Mouse (Mus musculus) mouse trophoblast stem cell (cell line): ENCODE measurements at regions not wholly inside any gene's neighbourhood (a gene's known extent, or its start where the extent isn't known, plus 50 kb on each side); places are given as distances from the start of the nearest gene placed in this dataset.

ENCODE experiments used
- in situ Hi-C, 2 experiments: fragments of 300-500 bp; cut with MseI, MboI; formaldehyde crosslinking; loops; 2 replicates in 1 of 2; 3 replicates in 1 of 2; pipeline ENCODE4 v1.15.1; 2025

GRCm38 (mm10) chr8:26287665-26288064 lies 168.3 kb downstream of the Gm45692 start:
- in situ Hi-C loops: no loop called here

GRCm38 (mm10) chr8:26288163-26288562 lies 168.8 kb downstream of the Gm45692 start:
- in situ Hi-C loops: no loop called here

DNA sequence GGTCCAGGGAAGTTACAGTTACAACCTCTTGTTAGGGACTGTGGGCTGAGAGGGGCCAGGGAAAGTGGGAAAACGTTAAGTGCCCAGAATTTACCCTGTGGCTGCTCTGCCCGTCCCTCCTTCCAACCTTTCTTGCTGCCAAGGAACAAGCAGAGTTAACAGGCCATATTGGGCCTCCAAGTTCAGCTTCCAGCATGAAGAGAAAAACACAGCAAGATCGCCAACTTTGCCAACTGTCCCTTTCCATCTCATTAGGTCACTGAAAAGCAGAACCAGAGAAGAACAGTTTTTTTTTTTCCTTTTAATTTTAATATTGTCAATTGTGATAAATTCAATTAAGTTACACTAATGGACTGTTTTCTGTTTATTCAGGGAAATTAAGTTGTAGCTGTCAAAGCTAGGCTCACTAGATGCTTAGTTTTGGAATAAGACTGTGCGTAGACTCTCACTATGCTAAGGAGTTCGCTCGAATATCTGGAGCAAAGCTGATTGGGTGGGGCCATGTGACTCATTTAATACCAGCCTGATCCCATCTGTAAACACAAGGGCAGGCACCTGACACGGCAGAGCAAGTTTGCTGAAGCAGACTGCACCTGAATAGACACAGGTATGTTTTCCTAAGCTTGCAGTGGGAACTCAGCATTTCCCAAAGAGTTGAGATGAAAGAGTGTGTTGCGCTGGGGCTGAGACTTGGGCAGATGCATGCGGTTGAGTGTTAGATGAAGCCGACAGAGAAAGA lies 178.9 kb downstream of the Gm45692 start:
- in situ Hi-C loops: no loop called here

DNA sequence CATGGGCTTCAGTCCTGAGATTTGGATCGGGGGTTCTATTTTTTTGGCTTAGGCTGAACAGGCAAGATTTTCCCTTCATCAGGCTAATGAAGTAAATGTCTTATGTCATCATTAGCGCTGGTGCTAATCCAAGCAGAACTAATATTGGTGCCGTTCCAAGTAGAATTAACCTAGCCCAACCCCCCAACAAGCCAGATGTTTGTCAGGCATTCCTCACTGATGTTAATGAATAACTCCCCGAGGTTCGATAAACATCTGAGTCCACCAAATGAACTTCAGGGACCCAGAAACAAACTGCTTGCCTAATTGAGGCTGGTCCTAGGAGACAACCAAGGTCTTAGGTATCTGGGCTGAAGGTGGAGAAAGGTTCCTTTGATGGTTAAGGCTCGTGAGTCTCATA lies 180.9 kb downstream of the Gm45692 start:
- in situ Hi-C loops: no loop called here

DNA sequence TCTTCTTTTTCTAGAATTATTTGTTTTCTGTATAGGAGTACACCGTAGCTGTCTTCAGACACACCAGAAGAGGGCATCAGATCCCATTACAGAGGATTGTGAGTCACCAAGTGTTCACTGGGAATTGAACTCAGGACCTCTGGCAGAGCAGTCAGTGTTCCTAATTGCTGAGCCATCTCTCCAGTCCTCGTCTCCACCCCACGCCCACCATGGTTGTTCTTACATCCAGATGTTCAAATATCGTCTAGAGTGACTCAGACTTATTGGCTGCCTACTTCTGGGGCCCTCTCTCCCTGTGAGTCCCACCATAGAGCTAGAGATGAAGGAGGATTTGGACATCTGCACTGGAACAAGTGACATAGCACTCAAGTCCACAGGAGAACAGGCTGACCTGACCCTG lies 182.6 kb downstream of the Gm45692 start:
- in situ Hi-C loops: no loop called here

DNA sequence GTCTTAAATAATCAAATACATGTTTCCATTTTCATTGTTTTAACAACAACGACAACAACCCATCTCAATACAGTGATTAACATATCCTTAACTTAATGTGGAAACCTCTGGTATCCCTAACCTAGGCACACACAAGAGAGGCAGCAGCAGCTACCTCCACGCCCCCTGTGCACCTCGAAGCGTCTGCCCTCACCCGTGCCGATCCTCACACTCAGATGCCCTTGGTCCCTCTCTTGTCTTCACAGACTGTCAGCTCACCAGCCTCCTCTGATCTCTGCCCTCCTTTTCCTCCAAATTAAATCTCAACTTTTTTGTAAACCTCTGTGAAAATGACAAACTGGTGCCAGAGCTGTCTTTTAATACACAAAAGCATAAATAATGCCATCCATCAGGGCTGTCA lies 185.2 kb downstream of the Gm45692 start:
- in situ Hi-C loops: no loop called here

DNA sequence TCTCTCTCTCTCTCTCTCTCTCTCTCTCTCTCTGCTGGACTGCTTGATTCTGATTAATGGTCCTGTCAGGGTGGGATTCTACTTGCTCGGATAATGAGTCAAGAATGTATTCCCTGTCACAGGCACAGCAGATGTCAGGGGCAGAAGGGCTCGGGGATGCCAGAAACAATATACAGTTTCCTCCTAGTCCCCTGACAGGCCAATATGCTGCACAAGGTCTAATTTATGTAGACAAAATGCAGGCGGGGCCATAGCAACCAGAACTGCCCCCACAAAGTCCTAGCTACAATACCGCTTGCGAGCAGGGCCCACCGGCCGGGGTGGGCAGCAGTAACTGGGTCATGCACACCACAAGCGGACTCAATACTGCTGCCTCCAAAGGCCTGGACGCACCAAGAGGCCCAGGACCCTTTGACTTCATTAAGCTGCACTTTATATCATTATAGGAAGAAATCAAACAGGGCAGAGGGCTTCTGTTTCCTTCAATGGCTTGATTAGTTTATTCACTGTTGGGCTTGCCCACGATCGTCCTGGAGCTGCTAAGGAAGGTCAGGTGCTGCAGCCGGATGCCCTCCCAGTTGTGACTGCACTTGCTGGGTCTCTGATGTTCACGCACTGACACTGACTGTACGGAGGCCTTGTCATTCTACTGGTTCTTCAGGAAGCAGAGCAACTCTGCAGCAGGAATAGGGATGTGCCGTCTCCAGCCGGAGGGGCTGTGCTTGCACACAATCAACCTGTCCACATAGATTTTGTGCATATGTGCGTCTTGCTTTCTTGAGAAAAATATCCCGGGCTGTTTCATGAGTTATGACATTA lies 185.9 kb downstream of the Gm45692 start:
- in situ Hi-C loops: no loop called here

GRCm38 (mm10) chr8:26308121-26308641 lies 188.8 kb downstream of the Gm45692 start:
- in situ Hi-C loops: no loop called here

DNA sequence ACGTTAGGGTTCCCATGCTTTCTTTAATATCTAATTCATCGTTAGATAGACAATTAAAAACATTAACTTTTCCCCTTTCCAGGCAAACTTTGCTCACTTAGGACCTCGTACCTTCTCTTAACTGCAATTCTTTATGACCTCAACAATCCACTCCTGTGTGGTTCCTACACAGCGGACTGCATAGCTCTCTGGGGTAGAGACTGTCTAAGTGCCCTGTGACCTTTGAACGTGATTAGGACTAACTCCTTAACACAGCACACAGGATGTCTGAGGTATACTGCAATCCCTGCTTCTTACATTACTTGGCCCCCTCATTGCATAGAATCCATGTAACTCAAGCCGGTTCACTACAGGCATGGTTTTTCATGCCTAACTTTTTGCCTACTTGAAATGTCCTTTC lies 190.4 kb downstream of the Gm45692 start:
- in situ Hi-C loops: no loop called here

DNA sequence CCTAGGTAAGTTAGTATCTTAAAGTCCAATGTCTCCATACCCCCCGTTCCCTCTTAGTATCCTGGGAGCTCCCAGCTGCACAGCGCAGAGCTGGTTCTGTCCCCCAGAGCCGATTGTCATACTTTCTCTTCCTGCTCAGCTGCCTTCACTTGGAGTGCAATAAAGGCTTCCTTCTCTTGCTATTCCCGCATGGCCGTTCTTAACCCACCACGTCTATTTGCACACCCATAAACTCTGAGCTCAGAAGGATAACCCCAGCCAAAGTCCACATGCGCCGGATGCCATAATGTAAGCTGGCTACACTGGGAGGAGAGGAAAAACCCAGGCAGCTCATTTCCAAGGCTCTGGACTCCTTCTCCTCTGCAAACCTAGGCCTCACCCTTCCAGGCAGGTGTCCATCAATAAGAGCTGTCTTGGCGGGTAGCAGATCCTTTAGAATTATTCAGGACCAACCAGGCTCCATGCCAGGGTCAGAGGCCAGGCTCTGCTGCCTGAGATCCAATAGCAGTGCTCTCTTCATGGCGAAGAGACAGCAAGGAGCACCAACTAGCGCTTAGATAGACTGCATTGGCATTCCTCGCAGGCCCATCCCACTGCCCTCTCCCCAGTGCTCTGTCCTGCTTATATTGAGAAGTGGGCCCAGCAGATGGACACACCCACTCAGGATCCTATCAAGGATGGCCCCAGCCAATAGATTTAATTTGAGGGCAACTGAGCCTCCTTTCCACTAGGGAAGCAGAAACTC lies 204.4 kb downstream of the Gm45692 start:
- in situ Hi-C loops: no loop called here

DNA sequence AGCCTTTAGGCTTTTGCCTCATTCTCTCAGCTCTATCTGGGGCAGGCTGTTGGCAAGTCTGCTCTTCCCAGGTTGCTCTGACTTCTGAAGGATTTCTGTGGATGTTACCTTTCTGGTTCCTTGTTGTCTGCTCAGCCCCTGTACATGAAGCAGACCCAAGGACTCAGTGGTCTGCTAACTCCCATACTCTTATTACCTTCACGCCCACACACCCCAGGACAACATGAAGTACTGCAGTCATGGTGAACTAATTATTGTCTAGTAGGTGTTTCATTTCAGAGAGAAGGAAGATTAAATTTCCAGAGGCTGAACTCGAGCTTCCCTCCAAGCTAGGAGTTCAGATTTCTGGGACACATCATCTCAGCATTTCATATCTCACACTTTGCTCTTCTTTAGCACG lies 205.3 kb downstream of the Gm45692 start:
- in situ Hi-C loops: loop anchor here in 1 of 2 experiments (25.0 kb wide), 1 partner anchor 663 kb away; the partner anchor contains the start of gene Zfp703

DNA sequence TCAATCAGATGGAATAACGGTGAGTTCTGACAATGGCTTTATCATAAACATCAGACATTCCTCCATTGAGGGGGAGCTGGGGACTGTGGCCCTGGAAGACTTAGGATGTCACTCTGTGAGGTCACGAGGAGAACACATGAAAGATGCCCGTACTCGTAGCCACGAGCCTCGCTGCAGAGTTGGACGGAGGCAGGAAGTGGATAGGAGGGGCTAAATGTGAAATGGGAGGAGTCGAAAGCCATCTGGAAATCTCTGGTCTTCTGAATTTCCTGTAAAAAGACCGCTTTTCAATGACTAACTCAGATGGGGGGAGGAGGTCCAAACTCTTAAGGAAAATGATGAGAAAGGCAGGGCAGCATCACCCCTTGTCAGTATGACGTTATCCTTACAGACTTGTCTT lies 210.5 kb downstream of the Gm45692 start:
- in situ Hi-C loops: loop anchor here in 1 of 2 experiments (25.0 kb wide), 1 partner anchor 657 kb away; the partner anchor contains the start of gene Zfp703

GRCm38 (mm10) chr8:26336906-26337650 lies 217.7 kb downstream of the Gm45692 start:
- in situ Hi-C loops: loop anchor here in 1 of 2 experiments (25.0 kb wide), 1 partner anchor 650 kb away; the partner anchor contains the start of gene Zfp703

DNA sequence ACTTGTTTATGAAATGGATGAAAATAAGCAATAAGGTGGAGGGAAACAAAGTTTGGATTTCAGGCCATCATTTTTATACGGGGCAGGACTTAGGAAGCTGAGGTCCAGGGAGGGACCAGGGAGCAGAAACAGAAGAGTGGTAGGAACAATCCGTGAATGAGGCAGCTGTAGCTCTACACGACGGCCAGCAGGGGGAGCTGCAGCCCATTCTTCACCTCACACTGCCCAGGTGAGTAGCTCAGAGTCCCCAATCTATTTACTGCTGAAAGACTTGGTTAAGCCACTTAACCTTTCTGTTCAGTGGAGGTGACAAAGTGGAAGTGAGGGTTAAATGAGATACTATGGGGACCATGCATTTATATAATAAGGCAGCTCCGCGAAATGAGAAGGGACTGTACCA lies 225.7 kb downstream of the Gm45692 start:
- in situ Hi-C loops: loop anchor here in 1 of 2 experiments (25.0 kb wide), 1 partner anchor 642 kb away; the partner anchor contains the start of gene Zfp703

- in situ Hi-C loops: loop anchor here in 1 of 2 experiments (25.0 kb wide), 1 partner anchor 638 kb away; the partner anchor contains the start of gene Zfp703
Measured at GRCm38 (mm10) chr8:26349231-26349630, 229.9 kb downstream of the Gm45692 start.

- in situ Hi-C loops: loop anchor here in 1 of 2 experiments (25.0 kb wide), 1 partner anchor 637 kb away; the partner anchor contains the start of gene Zfp703
Measured at GRCm38 (mm10) chr8:26349854-26350253, 230.5 kb downstream of the Gm45692 start.

DNA sequence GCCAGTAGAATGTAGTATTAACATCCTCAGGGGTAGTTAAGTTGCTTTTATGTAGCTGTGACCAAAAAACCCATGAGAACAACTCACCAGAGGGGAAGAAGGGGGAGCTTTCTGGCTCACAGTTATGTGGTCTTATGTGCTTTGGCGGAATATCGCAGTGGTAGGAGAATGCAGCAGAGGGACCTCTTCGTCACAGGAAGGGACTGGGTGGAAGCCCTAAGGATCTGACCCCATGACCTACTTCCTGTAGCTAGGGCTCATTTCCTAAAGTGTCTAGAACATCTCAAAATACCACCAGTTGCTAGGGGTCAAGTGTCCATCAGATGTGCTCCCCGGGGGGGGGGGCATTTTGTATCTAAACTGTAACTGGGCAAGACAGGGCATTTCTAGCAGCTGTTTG lies 231.3 kb downstream of the Gm45692 start:
- in situ Hi-C loops: no loop called here

DNA sequence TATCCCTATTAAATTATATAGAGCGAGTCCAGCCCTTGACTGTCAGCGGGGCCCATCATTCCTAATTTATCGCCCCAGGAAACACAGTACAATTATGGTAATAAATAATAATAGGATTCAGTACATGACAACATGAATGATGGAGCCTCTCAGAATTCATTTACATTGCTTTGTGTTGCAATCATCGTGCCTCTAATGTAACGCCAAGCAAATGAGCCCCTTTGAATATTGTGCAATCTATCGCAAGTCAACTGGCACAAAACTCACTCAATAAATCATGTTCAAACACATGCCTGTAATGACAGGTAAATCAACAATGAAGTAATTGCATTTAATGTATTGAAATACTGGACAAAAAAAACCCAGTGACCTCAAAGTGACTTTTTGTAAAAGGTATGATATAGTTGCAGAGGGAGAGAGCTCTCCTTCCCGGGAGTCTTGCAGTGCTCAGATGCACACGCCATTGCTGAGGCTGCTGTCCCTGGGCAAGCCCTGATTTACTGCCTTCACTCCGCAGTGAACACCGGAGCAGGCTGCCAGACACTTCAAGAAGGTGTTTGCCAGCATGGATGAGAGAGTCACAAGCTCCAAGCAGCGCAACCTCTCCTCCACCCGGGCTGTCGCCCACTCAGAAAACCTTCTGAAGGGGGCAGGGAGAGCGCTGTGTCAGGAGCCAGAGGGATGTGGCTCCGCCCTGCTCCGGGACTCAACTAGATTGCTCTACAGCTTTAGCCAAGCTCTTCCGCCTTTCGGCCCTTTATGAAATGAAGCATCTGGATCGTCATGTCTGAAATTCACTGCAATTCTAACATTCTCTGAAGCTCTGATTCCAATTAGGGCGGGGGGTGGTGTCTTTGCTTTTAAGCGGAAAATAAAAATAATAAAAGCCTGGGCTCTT lies 232.6 kb downstream of the Gm45692 start:
- in situ Hi-C loops: no loop called here

DNA sequence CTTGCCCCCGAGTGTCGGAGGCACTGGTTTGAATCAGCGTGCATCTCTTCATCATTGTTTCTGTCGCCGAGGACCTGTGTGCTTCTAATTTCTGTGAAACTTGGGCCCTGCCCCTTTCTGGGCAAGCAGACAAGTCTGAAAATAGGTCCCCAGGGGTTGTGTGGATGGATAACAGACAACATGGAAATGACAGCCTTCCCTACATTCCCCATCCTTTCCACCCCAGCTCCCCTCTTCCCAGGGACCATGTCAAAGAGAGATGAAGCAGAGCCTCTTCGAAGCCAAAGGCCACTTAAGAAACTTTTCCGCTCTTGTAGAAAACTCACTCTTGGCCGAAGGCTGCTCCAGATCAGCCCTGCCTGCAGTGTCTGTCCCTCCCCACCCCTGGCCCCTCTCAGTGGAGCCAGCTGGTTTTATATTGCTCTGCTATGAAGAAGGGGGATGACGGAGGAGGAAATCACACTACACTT lies 233.2 kb downstream of the Gm45692 start:
- in situ Hi-C loops: no loop called here

GRCm38 (mm10) chr8:26353476-26353875 lies 234.1 kb downstream of the Gm45692 start:
- in situ Hi-C loops: no loop called here
